Comparison of ENCODE assay signal across 9 mouse cellular contexts in genomic region chr7:102078517-102078916, GRCm38 (mm10). TPM values are rescaled to one million over a fixed set of nuclear protein-coding genes. Genes with fewer than 3 reads are reported as not detected.
DNase-seq lines count a peak whose midpoint lies in the region; ATAC-seq and TF ChIP-seq lines count a peak whose summit lies in the region.
"Had no signal": no experiment of that assay in that cellular context is flagged by ENCODE, and none has a peak within 500 bp of the region (broad histone marks: within the 10 kb centered on the region; RNA-seq: fewer than 3 reads in every experiment).

No protein-coding gene starts in this region.

- H3K4me2 ChIP-seq in forebrain, embryonic 14.5 days (ENCODE audit: low read length), result no peak overlapping the region
- H3K4me2 ChIP-seq in liver, embryonic 14.5 days (ENCODE audit: low read depth), result no peak overlapping the region
- no peak overlapping the region for H3K4me2 ChIP-seq in kidney, postnatal 0 days (ENCODE audit: low read length)
- H3K4me2 ChIP-seq: limb, embryonic 13.5 days had no signal

- peak; percentile 71 for TF ChIP-seq CTCF in liver, embryonic 14.5 days (IDR thresholded peaks at IDR 0.05; ENCODE audit: low read depth)
- TF ChIP-seq CTCF in kidney, postnatal 0 days (IDR thresholded peaks at IDR 0.05; ENCODE audit: low read depth), result peak; percentile 80

- H3K27ac ChIP-seq in forebrain, embryonic 14.5 days (ENCODE audit: low read depth, low read length), result no peak overlapping the region
- H3K27ac ChIP-seq in forebrain, embryonic 10.5 days, result no peak overlapping the region
- H3K27ac ChIP-seq in liver, embryonic 14.5 days, result no peak overlapping the region
- no peak overlapping the region for H3K27ac ChIP-seq in kidney, postnatal 0 days
- H3K27ac ChIP-seq: limb, embryonic 13.5 days had no signal

- 79% methylated on average over 7 of the region's 7 CpGs for WGBS in forebrain, embryonic 14.5 days
- 83% methylated on average over 7 of the region's 7 CpGs for WGBS in forebrain, embryonic 10.5 days
- WGBS in liver, embryonic 14.5 days (ENCODE audit: insufficient replicate concordance), result 70% methylated on average over 7 of the region's 7 CpGs
- WGBS in kidney, postnatal 0 days, result 76% methylated on average over 7 of the region's 7 CpGs

- ATAC-seq in forebrain, embryonic 14.5 days, result peak; percentile 32; the same call in 1 of the 2 replicates
- no peak for ATAC-seq in liver, embryonic 14.5 days (ENCODE audit: insufficient read depth)
- ATAC-seq in kidney, postnatal 0 days (replicated peaks; ENCODE audit: low FRiP score, low read depth), result no peak

- peaks cover 88% of the 10 kb centered on the region for H3K36me3 ChIP-seq in forebrain, embryonic 14.5 days (ENCODE audit: control insufficient read depth, insufficient read depth, low read length)
- peaks cover 98% of the 10 kb centered on the region for H3K36me3 ChIP-seq in forebrain, embryonic 10.5 days (replicated peaks)
- peaks cover 52% of the 10 kb centered on the region for H3K36me3 ChIP-seq in liver, embryonic 14.5 days (replicated peaks; ENCODE audit: control insufficient read depth, insufficient read depth, low read depth)
- H3K36me3 ChIP-seq in kidney, postnatal 0 days (ENCODE audit: insufficient read depth, low read length), result peaks cover 63% of the 10 kb centered on the region

- TF ChIP-seq EP300 in liver, embryonic 14.5 days (IDR thresholded peaks at IDR 0.05; ENCODE audit: low read depth), result no peak

- H3K9me3 ChIP-seq in forebrain, embryonic 14.5 days (replicated peaks; ENCODE audit: control insufficient read depth, low read length), result no peaks in the 10 kb centered on the region
- no peaks in the 10 kb centered on the region for H3K9me3 ChIP-seq in forebrain, embryonic 10.5 days
- no peaks in the 10 kb centered on the region for H3K9me3 ChIP-seq in liver, embryonic 14.5 days (ENCODE audit: control insufficient read depth, low read length)
- no peaks in the 10 kb centered on the region for H3K9me3 ChIP-seq in kidney, postnatal 0 days (replicated peaks; ENCODE audit: low read length)
- H3K9me3 ChIP-seq: limb, embryonic 13.5 days had no signal

- peak; percentile 43 for DNase-seq in forebrain, embryonic 14.5 days (ENCODE audit: low spot score)
- no peak for DNase-seq in forebrain, embryonic 10.5 days (ENCODE audit: extremely low spot score, low spot score)
- peak in 1 of 3 experiments; percentile 29 for DNase-seq in liver, embryonic 14.5 days (ENCODE audit: low read depth in 3 of 3, low spot score in 3 of 3)
- DNase-seq in liver, result no peak
- peak; percentile 75 for DNase-seq in NIH3T3 (ENCODE audit: low read depth)
- DNase-seq in kidney, postnatal 0 days (ENCODE audit: low spot score), result peak; percentile 61
- peak; percentile 42 for DNase-seq in thymus, postnatal 4 days
- DNase-seq in testis, postnatal 10 days (ENCODE audit: low spot score), result no peak

- no peak overlapping the region for H3K4me3 ChIP-seq in forebrain, embryonic 14.5 days (ENCODE audit: low read depth, low read length)
- H3K4me3 ChIP-seq in forebrain, embryonic 10.5 days, result no peak overlapping the region
- no peak overlapping the region for H3K4me3 ChIP-seq in liver, embryonic 14.5 days (ENCODE audit: insufficient read depth in 1 of 2, low read depth in 2 of 2, low read length in 2 of 2)
- H3K4me3 ChIP-seq in kidney, postnatal 0 days (replicated peaks; ENCODE audit: low read depth, low read length), result no peak overlapping the region
- H3K4me3 ChIP-seq: limb, embryonic 13.5 days had no signal

- H3K4me1 ChIP-seq in forebrain, embryonic 14.5 days (ENCODE audit: control insufficient read depth, insufficient read depth, low read length), result no peaks in the 10 kb centered on the region
- no peaks in the 10 kb centered on the region for H3K4me1 ChIP-seq in forebrain, embryonic 10.5 days
- H3K4me1 ChIP-seq in liver, embryonic 14.5 days (replicated peaks; ENCODE audit: control insufficient read depth in 2 of 2, insufficient read depth in 2 of 2, low read length in 1 of 2), result no peaks in the 10 kb centered on the region
- no peaks in the 10 kb centered on the region for H3K4me1 ChIP-seq in kidney, postnatal 0 days (replicated peaks; ENCODE audit: insufficient read depth, low read length)
- H3K4me1 ChIP-seq: limb, embryonic 13.5 days had no signal

- no peak overlapping the region for H3K9ac ChIP-seq in forebrain, embryonic 14.5 days (ENCODE audit: low read length)
- no peak overlapping the region for H3K9ac ChIP-seq in liver, embryonic 14.5 days (replicated peaks)
- no peak overlapping the region for H3K9ac ChIP-seq in kidney, postnatal 0 days (ENCODE audit: low read depth, low read length)
- H3K9ac ChIP-seq: limb, embryonic 13.5 days had no signal

- H3K27me3 ChIP-seq in forebrain, embryonic 14.5 days (replicated peaks; ENCODE audit: control insufficient read depth, insufficient read depth, low read length), result no peaks in the 10 kb centered on the region
- H3K27me3 ChIP-seq in forebrain, embryonic 10.5 days (ENCODE audit: poor library complexity, severe bottlenecking), result no peaks in the 10 kb centered on the region
- H3K27me3 ChIP-seq in liver, embryonic 14.5 days (ENCODE audit: control insufficient read depth, insufficient read depth, low read length), result no peaks in the 10 kb centered on the region
- no peaks in the 10 kb centered on the region for H3K27me3 ChIP-seq in kidney, postnatal 0 days (ENCODE audit: insufficient read depth, low read length)
- H3K27me3 ChIP-seq: limb, embryonic 13.5 days had no signal

RNA-seq across cellular contexts. Expression of gene Trpc2, which starts 4.4 kb away (rescaled TPM):
- polyA plus RNA-seq in forebrain, embryonic 14.5 days (2014; fragmentation: Nextera tagmentation; extraction: Ambion mirVana), result not detected in 2 replicates
- not detected in 2 replicates for polyA plus RNA-seq in forebrain, embryonic 10.5 days (2016; fragmentation: Nextera tagmentation; extraction: Ambion mirVana)
- 0.12 TPM in 1 of 2 replicates, not detected in the other for polyA plus RNA-seq in liver, embryonic 14.5 days (2012; rRNA removed)
- polyA plus RNA-seq in liver, embryonic 14.5 days (2014; fragmentation: Nextera tagmentation; extraction: Ambion mirVana), result not detected in 2 replicates
- not detected in 2 replicates for polyA plus RNA-seq in kidney, postnatal 0 days (2015; fragmentation: Nextera tagmentation; extraction: Ambion mirVana)
- polyA plus RNA-seq: limb, embryonic 13.5 days had no signal

RNA-seq across cellular contexts. Expression of gene Xntrpc, which starts 13.0 kb away (rescaled TPM):
- polyA plus RNA-seq in forebrain, embryonic 14.5 days (2014; fragmentation: Nextera tagmentation; extraction: Ambion mirVana), result 0.99 and 1.3 TPM in 2 replicates
- 1.9 TPM in 2 replicates for polyA plus RNA-seq in forebrain, embryonic 10.5 days (2016; fragmentation: Nextera tagmentation; extraction: Ambion mirVana)
- polyA plus RNA-seq in liver, embryonic 14.5 days (2012; rRNA removed), result 1.1 and 1.5 TPM in 2 replicates
- polyA plus RNA-seq in liver, embryonic 14.5 days (2014; fragmentation: Nextera tagmentation; extraction: Ambion mirVana), result 0.20 and 0.36 TPM in 2 replicates
- polyA plus RNA-seq in kidney, postnatal 0 days (2015; fragmentation: Nextera tagmentation; extraction: Ambion mirVana), result 0.45 and 0.50 TPM in 2 replicates

RNA-seq across cellular contexts. Expression of gene Xndc1, which starts 13.2 kb away (rescaled TPM):
- polyA plus RNA-seq in forebrain, embryonic 14.5 days (2014; fragmentation: Nextera tagmentation; extraction: Ambion mirVana), result 19.0 and 23.5 TPM in 2 replicates
- 48.6 and 50.7 TPM in 2 replicates for polyA plus RNA-seq in forebrain, embryonic 10.5 days (2016; fragmentation: Nextera tagmentation; extraction: Ambion mirVana)
- 14.7 and 16.0 TPM in 2 replicates for polyA plus RNA-seq in liver, embryonic 14.5 days (2012; rRNA removed)
- polyA plus RNA-seq in liver, embryonic 14.5 days (2014; fragmentation: Nextera tagmentation; extraction: Ambion mirVana), result 5.4 and 6.3 TPM in 2 replicates
- polyA plus RNA-seq in kidney, postnatal 0 days (2015; fragmentation: Nextera tagmentation; extraction: Ambion mirVana), result 12.6 and 16.4 TPM in 2 replicates

RNA-seq across cellular contexts. Expression of gene Rnf121, which starts 13.2 kb away (rescaled TPM):
- 33.9 and 35.2 TPM in 2 replicates for polyA plus RNA-seq in forebrain, embryonic 14.5 days (2014; fragmentation: Nextera tagmentation; extraction: Ambion mirVana)
- 31.1 and 34.2 TPM in 2 replicates for polyA plus RNA-seq in forebrain, embryonic 10.5 days (2016; fragmentation: Nextera tagmentation; extraction: Ambion mirVana)
- 10.9 and 16.9 TPM in 2 replicates for polyA plus RNA-seq in liver, embryonic 14.5 days (2012; rRNA removed)
- 10.0 and 10.5 TPM in 2 replicates for polyA plus RNA-seq in liver, embryonic 14.5 days (2014; fragmentation: Nextera tagmentation; extraction: Ambion mirVana)
- 24.8 and 25.5 TPM in 2 replicates for polyA plus RNA-seq in kidney, postnatal 0 days (2015; fragmentation: Nextera tagmentation; extraction: Ambion mirVana)

RNA-seq across cellular contexts. Expression of gene Art1, which starts 23.0 kb away (rescaled TPM):
- 0.30 and 0.56 TPM in 2 replicates for polyA plus RNA-seq in forebrain, embryonic 14.5 days (2014; fragmentation: Nextera tagmentation; extraction: Ambion mirVana)
- 0.57 and 1.3 TPM in 2 replicates for polyA plus RNA-seq in forebrain, embryonic 10.5 days (2016; fragmentation: Nextera tagmentation; extraction: Ambion mirVana)
- 0.04 TPM in 1 of 2 replicates, not detected in the other for polyA plus RNA-seq in liver, embryonic 14.5 days (2012; rRNA removed)
- polyA plus RNA-seq in liver, embryonic 14.5 days (2014; fragmentation: Nextera tagmentation; extraction: Ambion mirVana), result not detected in 2 replicates
- 0.24 and 0.70 TPM in 2 replicates for polyA plus RNA-seq in kidney, postnatal 0 days (2015; fragmentation: Nextera tagmentation; extraction: Ambion mirVana)

Comparison
In these comparisons a context has a peak if more than half of its experiments do, and no peak if none do; other contexts are left out.
1. DNase-seq: peak in forebrain, embryonic 14.5 days (single experiment), NIH3T3 (single experiment), kidney, postnatal 0 days (single experiment) and thymus, postnatal 4 days (single experiment); none in forebrain, embryonic 10.5 days (single experiment), liver (single experiment) and testis, postnatal 10 days (single experiment).